Mouse (Mus musculus) frontal cortex, postnatal 10 days (tissue): Measurements from ENCODE around the gene Slc11a1.
"Not testable (repeated sequence)": the region's sequence is repeated elsewhere in the genome, so short reads cannot be mapped to it uniquely, and the experiment has no call there.

Source experiments
- DNase-seq, 2 experiments: peaks; one replicate each; pipeline ENCODE4 v3.0.0; 2022; ENCODE audit warnings: low spot score in 2 of 2, mixed read lengths in 1 of 2

Slc11a1 gene

GRCm38 (mm10) chr1:74374980-74375379 lies at the start of gene Slc11a1:
TSS of gene Slc11a1 (plus strand) at chr1:74375195.
- no peak for DNase-seq

DNA sequence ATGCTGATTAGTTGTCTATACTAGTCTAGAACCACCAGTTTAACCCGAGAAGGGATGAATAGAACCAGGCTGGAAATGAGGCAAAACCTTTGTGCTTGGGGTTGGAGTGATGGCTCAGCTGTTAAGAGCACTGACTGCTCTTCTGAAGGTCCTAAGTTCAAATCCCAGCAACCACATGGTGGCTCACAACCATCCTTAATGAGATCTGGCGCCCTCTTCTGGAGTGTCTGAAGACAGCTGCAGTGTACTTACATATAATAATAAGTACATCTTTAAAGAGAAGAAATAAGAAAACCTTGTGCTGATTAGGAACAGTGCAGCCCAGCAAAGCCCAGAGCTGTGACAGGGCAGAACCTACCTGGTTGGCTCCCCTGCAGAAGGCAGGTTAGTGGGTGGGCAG lies 48.1 kb upstream of the Slc11a1 start:
- not testable (repeated sequence) for DNase-seq

DNA sequence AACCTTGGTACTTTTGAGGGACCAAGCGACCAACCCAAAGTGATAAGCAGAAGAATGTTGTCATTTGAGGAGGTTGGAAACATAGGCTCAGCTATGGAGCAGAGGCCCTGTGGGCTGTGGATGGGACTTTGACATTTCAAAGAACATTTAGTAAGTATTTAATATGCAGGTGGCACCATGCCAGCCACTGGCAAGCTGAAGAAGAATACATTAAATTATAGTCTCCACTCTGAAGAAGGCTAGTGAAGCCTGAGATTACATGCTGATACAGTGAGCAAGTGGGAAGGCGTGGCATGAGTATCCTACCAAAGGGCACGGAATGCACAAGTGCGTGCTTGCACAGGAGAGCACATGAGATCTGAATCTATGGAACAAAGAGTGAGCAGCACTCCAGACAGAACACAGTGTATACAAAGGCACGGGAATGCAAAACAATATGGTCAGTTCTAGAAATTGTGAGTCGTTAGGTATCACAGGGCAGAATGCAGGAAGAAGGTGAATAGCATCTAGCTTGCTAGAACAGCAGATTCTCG lies 45.0 kb upstream of the Slc11a1 start:
- no peak for DNase-seq

DNA sequence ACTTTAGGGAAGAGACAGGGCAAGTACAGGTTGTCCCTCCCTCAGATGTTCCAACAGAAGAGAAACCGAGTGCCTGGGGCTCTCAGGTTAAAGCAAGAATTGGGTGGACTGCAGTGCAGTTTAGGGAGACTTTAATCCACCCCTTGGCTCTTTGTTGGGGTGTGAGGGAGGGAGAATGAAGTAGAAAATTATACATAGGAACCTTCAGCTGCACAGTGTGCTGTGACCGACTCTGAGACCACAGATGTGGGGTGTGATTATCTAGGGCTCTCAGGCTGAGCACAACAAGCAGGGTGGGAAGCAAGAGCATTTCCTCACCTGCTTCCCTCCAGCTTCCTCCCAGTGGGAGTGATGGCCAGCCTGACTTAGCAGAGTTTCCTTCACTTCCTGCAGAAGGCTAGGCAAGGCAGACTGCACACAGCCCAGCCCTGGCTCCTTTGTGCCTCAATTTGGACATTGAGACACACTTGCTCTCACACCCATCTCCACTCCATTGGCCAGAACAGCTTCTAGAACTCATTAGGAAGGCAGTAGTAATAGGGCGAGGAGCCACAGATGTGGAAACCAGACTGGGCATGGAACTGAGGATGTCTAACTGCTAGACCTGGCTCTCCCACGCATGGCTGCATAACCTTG lies 43.8 kb upstream of the Slc11a1 start:
- no peak for DNase-seq

- DNase-seq = peak; percentile 92 to 94
These were observed 42.7 kb upstream of the Slc11a1 start for GRCm38 (mm10) chr1:74332241-74332763.

GRCm38 (mm10) chr1:74332930-74333329 lies 42.1 kb upstream of the Slc11a1 start:
- no peak for DNase-seq

- no peak for DNase-seq
These were observed 40.4 kb upstream of the Slc11a1 start for GRCm38 (mm10) chr1:74334607-74335006.

- no peak for DNase-seq
These were observed 40.0 kb upstream of the Slc11a1 start for GRCm38 (mm10) chr1:74335033-74335432.

DNA sequence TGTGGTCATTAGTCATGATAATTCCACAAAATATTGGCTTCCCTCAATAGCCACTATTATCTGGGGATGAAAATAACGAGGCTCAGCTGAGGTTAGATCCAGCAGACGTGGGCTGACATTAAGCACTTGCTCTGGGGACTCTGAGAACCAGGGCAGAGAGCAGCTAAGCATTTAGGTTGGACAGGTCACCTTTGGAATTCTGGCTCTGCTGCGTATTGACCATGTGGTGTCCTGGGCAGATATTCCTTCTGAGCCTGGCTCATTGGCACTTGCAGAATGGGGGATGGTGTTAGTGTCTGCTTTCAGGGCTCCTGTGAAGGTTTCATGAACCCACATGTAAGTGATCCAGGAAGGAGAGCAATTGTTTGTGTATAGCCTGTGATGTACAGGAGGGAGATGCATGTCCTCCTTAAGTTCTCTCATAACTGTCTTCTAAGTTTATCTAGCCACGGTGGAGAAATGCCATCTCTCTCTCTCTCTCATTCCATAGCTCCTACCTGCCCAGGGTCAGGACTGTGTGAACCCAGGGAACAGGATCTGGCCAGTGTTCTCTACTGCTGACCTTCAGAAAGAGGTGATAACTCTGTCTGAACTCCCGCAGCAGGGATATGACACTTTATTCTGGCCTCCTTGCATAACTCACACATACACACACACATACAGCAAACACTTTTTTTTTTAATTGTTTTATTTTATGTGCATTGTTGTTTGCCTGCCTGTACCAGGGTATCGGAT lies 39.4 kb upstream of the Slc11a1 start:
- no peak for DNase-seq

DNA sequence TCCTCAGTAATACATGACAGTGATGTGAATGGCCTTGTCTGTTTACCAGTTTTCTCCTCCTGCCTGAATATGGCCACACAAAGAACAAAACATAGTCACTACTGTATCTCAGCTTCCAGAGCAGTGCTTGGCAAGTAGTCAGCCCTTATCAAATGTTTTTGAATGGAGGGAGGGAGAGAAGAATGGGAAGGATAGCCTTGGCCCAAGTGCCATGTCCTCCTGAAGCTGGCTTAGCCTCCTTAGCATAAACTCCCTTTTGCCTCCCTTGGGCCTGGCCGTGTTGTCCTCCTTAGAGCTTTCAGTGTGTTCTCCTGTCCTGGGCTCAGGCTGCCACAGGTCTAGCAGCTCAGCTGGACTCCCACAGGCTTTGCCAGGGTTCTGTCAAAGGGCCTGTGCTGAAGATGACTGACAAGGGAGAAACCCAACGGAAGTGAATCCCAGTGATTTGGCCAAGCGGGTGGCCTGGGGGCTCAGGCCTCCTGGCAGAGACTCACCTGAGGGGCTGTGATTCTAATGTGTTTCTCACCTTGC lies 37.7 kb upstream of the Slc11a1 start:
- no peak for DNase-seq

GRCm38 (mm10) chr1:74338013-74338412 lies 37.0 kb upstream of the Slc11a1 start:
- no peak for DNase-seq

GRCm38 (mm10) chr1:74338626-74339025 lies 36.4 kb upstream of the Slc11a1 start:
- DNase-seq = no peak

- DNase-seq = no peak
These were observed 35.1 kb upstream of the Slc11a1 start for GRCm38 (mm10) chr1:74339917-74340316.

DNA sequence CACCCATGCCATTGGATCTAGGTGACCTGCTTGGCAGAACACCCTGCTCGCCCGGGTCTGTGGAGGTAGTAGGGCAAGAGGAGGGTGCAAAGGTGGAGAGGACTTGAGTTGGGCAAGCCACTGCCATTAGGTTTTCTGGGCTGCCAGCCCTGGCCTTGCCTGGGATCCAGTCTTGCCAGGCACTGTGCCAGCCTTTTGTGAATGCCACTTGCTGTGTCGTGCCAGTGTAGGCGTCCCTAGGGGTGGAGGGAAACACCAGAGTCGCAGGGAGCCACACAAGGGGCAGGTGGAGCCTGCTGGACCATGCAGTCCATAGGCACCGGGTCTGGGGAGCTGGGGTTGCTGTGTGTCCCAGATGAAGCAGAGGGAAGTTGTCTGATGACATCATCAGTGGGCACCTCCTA lies 34.6 kb upstream of the Slc11a1 start:
- DNase-seq = peak in 1 of 2 experiments; percentile 59

DNA sequence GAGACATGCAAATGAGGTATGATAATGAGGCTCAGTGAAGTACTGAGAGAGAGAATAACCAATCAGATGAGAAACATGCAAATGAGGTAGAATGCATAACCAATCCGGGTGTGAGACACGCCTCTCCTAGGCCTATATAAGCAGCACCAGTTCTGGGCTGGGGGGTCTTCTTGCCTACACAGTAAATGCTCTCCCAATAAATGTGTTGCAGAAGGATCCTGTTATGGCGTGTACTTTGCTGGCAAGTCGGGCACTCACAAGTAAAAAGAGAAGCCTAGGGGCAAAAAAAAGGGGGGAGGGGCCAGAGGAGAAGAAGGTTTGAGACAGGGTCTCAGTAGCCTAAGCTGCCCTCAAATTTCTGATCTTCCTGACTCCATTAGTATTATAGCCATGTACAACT lies 34.0 kb upstream of the Slc11a1 start:
- not testable (repeated sequence) for DNase-seq

DNA sequence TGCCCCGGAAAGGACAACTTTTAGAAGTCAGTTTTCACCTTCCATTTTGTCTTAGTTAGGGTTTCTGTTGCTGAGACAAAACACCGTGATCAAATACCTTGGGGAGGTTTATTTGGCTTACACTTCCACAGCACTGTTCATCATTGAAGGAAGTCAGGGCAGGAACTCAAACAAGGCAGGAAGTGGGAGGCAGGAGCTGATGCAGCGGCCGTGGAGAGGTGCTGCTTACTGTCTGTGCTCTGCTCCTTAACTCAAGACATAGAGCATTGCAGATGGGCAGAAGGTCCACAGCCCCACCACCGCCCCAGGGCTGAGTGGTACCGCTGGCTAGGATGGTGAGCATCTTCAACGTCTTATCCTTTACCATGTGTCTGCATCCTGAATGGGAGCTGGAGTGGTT lies 33.1 kb upstream of the Slc11a1 start:
- DNase-seq = no peak

DNA sequence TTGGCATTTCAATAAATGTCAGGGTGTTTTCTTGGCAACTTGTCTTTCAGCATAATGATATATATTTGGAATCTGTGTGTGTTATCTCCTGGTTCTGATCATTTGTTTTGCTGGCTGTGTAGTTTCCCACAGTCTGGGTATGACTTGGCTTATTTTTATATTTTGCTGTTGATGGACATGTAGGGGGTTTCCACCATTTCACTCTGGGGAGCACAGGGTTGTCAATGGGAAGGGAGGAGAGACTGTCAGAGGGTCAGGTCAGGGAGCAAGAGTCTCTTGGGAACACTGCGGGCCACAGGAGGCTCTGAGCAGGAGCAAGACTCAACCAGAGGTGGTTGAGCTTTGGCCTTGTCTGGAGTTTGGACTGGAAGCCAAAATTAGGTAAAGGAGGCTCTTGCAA lies 32.7 kb upstream of the Slc11a1 start:
- DNase-seq = no peak

GRCm38 (mm10) chr1:74343161-74343560 lies 31.8 kb upstream of the Slc11a1 start:
- no peak for DNase-seq

GRCm38 (mm10) chr1:74344163-74344916 lies 30.7 kb upstream of the Slc11a1 start:
- DNase-seq = no peak

- DNase-seq = no peak
These were observed 23.7 kb upstream of the Slc11a1 start for GRCm38 (mm10) chr1:74351185-74351769.

GRCm38 (mm10) chr1:74352532-74353096 lies 22.4 kb upstream of the Slc11a1 start:
- DNase-seq = no peak
